Mouse (Mus musculus) embryonic fibroblast, embryonic 13.5 days (primary cell): ENCODE results near the gene Gm1527.
"Not testable (repeated sequence)": the region's sequence is repeated elsewhere in the genome, so short reads cannot be mapped to it uniquely, and the experiment has no call there.

Experiments used
- CTCF ChIP-seq: IDR thresholded peaks from 2 replicates; pipeline ENCODE4 v1.5.1; 2011; ENCODE audit warnings: mild to moderate bottlenecking, control low read depth, low read length, moderate library complexity, borderline replicate concordance; ENCODE audit not compliant: insufficient read depth
- POLR2A ChIP-seq: IDR thresholded peaks from 2 replicates; pipeline ENCODE4 v1.6.1; 2011; ENCODE audit warnings: low read depth, mild to moderate bottlenecking, control low read depth, low read length, moderate library complexity

DNA sequence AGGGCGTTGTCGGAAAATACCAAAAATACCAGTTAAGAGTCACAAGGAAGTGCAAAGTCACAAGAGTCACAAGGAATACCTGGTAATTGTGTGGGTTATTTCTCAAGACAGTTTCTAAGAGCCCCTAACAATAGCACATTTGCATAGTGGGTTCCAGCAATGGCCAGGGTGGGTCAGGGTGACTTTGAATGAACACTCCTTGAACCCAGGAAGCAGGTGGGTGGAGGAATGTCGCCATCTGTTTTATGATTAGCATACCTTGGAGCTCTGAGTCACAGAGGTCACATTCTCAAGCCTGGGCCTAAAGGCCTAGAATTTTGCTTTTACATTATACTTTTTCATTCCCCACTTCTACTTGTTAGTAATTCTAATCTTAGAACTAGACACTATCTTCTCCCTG is 40.2 kb upstream of the Gm1527 start:
- TF ChIP-seq CTCF, POLR2A: not testable (repeated sequence)
